Mouse (Mus musculus): Measurements from ENCODE around the gene Mtmr2. TPM values are rescaled to one million over a fixed set of nuclear protein-coding genes. Genes with fewer than 3 reads are reported as not detected.

The Mtmr2 gene
- total RNA-seq, 2 experiments from 2014 or later = 79.1 to 79.2 TPM

- DNase-seq (ENCODE audit: low spot score in 2 of 2) = no peak
Observed at GRCm38 (mm10) chr9:13804480-13804879, 56.3 kb downstream of the Mtmr2 start.

- no peak for DNase-seq (ENCODE audit: low spot score in 2 of 2)
Observed at GRCm38 (mm10) chr9:13806854-13807253, 58.6 kb downstream of the Mtmr2 start.

- no peak for DNase-seq (ENCODE audit: low spot score in 2 of 2)
Observed at GRCm38 (mm10) chr9:13807657-13808056, 59.4 kb downstream of the Mtmr2 start.

GRCm38 (mm10) chr9:13809937-13810336 lies 61.7 kb downstream of the Mtmr2 start:
- DNase-seq (ENCODE audit: low spot score in 2 of 2) = no peak

GRCm38 (mm10) chr9:13818369-13818768 lies 70.2 kb downstream of the Mtmr2 start:
- DNase-seq (ENCODE audit: low spot score in 2 of 2) = no peak

GRCm38 (mm10) chr9:13820774-13821173 lies 72.6 kb downstream of the Mtmr2 start:
- DNase-seq (ENCODE audit: low spot score in 2 of 2) = no peak

- no peak for DNase-seq (ENCODE audit: low spot score in 2 of 2)
Observed at GRCm38 (mm10) chr9:13825896-13826295, 77.7 kb downstream of the Mtmr2 start.

- no peak for DNase-seq (ENCODE audit: low spot score in 2 of 2)
Observed at GRCm38 (mm10) chr9:13826391-13826805, 78.2 kb downstream of the Mtmr2 start.

GRCm38 (mm10) chr9:13826832-13827405 lies 78.7 kb downstream of the Mtmr2 start, which contains the start of gene Cep57:
TSS of gene Cep57 (minus strand) at chr9:13827107.
- peak; percentile 57 to 84 for DNase-seq (ENCODE audit: low spot score in 2 of 2)

- peak; percentile 89 to 97 for DNase-seq (ENCODE audit: low spot score in 2 of 2)
Observed at GRCm38 (mm10) chr9:13827406-13828086, 79.3 kb downstream of the Mtmr2 start, which contains the start of gene Fam76b. TSS of gene Fam76b (plus strand) at chr9:13827716.

- DNase-seq (ENCODE audit: low spot score in 2 of 2) = peak in 1 of 2 experiments; percentile 52
Observed at GRCm38 (mm10) chr9:13828087-13828441, 79.9 kb downstream of the Mtmr2 start.

GRCm38 (mm10) chr9:13835256-13835655 lies 87.0 kb downstream of the Mtmr2 start:
- no peak for DNase-seq (ENCODE audit: low spot score in 2 of 2)

- no peak for DNase-seq (ENCODE audit: low spot score in 2 of 2)
Observed at GRCm38 (mm10) chr9:13836726-13837125, 88.5 kb downstream of the Mtmr2 start.

GRCm38 (mm10) chr9:13847591-13847990 lies 99.4 kb downstream of the Mtmr2 start:
- DNase-seq (ENCODE audit: low spot score in 2 of 2) = no peak

GRCm38 (mm10) chr9:13848481-13849480 lies 100.6 kb downstream of the Mtmr2 start:
- no peak for DNase-seq (ENCODE audit: low spot score in 2 of 2)

- no peak for DNase-seq (ENCODE audit: low spot score in 2 of 2)
Observed at GRCm38 (mm10) chr9:13853876-13854275, 105.7 kb downstream of the Mtmr2 start.

Other genes starting within 250 kb of the Mtmr2 start
- gene Cep57, start 78.7 kb downstream of the Mtmr2 start, total RNA-seq (2021) = 10 to 100 TPM; 30.8 to 37.9 TPM
- gene Fam76b, start 79.3 kb downstream of the Mtmr2 start, total RNA-seq (2021) = 10 to 100 TPM; 45.4 to 48.2 TPM